Mouse (Mus musculus): ENCODE measurements around the gene Ism2. TPM values are rescaled to one million over a fixed set of nuclear protein-coding genes. Genes with fewer than 3 reads are reported as not detected.

Ism2 gene
- polyA plus RNA-seq, 1 experiment = 0.32 TPM

DNA sequence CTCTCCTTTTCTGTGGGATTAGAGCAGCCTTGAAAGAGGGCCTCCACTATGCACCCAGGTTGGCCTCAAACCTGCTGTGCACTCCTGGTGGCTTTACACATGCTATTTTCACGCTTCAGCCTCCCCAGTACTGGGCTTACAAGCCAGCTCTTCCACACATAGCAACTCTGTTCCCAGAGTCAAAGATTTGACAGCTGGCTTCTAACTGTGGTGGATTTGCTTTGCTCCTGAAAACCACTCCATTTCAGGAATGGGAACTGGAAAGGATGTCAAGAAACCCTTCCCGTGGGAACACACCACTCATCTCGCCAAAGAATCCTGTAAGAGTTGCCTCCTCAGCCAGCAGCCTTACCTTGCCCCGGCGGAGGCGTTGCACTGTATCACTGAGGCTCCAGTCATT is 45.6 kb downstream of the Ism2 start:
- WGBS = 96% methylated on average over 6 of the region's 6 CpGs
- DNase-seq (ENCODE audit: low read depth, low spot score) = no peak

DNA sequence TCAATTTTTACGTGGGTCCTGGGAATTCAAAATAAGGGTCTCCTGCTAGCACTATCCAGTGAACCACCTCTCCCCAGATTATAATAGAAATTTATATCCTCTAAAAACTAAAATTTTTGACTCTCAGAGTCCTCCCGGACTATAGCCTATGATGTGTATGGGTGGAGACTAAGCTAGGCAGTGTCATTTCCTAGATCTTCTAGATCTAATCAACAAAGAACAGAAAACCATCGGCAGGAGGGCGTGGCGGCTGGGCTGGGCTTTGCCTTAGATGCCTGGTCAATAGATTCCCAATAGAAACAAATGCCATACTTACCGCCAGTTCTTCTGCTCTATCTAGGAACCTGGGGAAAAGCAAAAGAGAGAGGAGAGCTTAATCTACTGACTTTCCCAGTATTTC is 49.3 kb downstream of the Ism2 start:
- no peak for DNase-seq (ENCODE audit: low read depth, low spot score)
- 79% methylated on average over 6 of the region's 6 CpGs for WGBS

DNA sequence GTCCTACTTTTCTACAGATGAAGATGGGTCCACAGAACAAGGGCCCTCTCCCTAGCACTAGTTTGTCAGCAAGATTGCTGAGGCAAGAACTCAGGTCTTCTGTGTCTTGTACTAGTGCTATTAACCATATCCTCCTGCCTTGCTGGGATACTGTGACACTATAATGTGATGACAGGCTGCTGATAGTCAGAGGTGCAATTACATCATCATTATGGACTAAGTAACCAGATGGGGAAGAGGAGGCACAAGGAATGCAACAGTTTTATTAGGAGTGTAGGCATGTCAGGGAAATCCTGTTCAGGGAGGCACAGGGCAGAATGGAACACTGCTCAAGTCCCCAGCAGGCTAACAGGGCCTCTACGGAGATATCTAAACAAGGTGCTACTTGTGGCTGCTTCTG is 60.9 kb downstream of the Ism2 start, which contains the start of gene Noxred1:
Noxred1 (minus strand) TSS at position 101 of the 400 bp plus-strand sequence.
- 97% methylated on average over 1 of the region's 1 CpGs for WGBS
- DNase-seq (ENCODE audit: low read depth, low spot score) = no peak

DNA sequence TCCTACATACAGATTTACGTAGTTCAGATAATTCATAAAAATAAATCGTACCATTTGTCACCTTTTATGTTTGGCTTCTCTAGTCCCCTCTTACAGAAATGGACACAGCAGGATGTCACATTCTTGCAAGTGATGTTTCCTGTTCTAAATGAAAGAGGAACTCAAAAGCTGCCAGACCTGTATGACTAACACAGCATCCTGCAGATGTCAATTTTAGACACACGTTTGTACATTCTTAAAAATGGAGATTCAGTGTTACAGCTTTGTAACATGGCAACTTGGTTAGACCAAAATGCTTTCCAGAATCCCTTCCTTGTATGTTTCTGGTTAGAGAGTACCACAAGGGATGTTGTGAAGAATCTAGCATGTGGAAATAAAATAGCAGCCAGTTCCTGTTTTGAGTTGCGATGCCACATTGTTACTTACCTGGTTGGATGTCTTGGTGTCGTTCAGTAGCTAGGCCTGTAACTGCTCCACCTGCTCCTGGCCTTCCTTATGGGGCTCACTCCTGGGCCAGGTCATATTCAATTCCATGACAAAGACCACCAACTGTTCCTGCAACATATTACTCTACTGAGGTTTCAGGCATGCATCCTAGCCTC is 62.5 kb downstream of the Ism2 start:
- no peak for DNase-seq (ENCODE audit: low read depth, low spot score)
- 85% methylated on average over 5 of the region's 5 CpGs for WGBS

DNA sequence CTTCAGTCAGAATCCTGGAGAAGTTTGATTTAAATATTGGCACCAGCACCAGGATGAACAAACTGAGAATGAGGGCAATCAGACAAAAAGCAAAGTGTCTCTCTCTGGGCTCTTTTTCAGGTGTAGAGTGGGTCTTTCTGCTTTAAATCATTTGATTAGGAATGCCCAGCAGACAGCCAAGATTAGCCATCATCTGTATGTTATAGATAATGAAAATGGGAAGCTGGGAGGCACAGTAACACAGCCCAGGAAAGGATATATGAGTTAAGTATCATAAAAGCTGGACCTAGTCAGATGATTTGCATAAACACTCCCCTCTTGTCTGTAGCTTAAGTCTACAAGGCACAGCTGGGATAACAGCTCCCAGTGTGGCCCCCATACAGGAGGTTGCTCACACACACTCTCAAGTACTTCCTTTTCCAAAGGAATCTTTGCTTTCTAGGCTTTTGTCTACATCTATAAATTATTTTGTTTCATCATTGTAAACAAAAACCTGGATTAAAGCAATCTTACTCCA is 69.1 kb downstream of the Ism2 start:
- no peak for DNase-seq (ENCODE audit: low read depth, low spot score)

DNA sequence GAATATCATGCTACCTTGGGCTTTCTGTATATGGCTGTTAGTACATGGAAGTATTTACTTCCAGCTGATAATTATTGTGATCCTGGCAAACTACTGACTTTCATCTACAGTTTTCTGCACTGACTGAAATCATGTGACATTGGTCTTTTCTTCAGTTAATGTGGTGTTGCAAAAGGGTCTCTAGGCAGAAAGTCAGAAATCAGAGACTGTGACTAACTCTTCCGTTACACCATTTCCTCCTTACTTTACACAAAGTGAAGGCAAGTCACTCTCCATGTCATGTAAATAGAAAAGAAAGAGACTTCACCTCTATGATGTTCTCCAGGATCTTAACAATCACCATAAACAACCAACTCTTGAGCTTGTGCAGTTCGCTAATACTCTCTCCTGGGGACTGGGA is 69.9 kb downstream of the Ism2 start:
- DNase-seq (ENCODE audit: low read depth, low spot score) = no peak
- WGBS = 80% methylated on average over 2 of the region's 2 CpGs

Other genes with a start within 250 kb of the Ism2 start
- gene Ngb, start 197.2 kb downstream of the Ism2 start, polyA plus RNA-seq (2012; rRNA removed) = 1.6 and 1.8 TPM in 2 replicates
- 47.6 and 57.2 TPM in 2 replicates for gene Gstz1, start 152.5 kb downstream of the Ism2 start, polyA plus RNA-seq (2012; rRNA removed)
- gene Pomt2, start 151.7 kb downstream of the Ism2 start, polyA plus RNA-seq (2012; rRNA removed) = 6.5 and 8.7 TPM in 2 replicates
- 0.07 TPM in 1 of 2 replicates, not detected in the other for gene Samd15, start 100.0 kb downstream of the Ism2 start, polyA plus RNA-seq (2012; rRNA removed)
- gene Tmed8, start 99.3 kb downstream of the Ism2 start, polyA plus RNA-seq (2012; rRNA removed) = 1.3 and 2.3 TPM in 2 replicates
- gene Noxred1, start 61.0 kb downstream of the Ism2 start, polyA plus RNA-seq (2012; rRNA removed) = 0.16 and 0.55 TPM in 2 replicates
- gene Vipas39, start 33.4 kb downstream of the Ism2 start, polyA plus RNA-seq (2012; rRNA removed) = 33.4 and 38.6 TPM in 2 replicates
- 55.9 and 60.9 TPM in 2 replicates for gene Ahsa1, start 33.2 kb downstream of the Ism2 start, polyA plus RNA-seq (2012; rRNA removed)
- 39.2 and 49.1 TPM in 2 replicates for gene Sptlc2, start 88.7 kb upstream of the Ism2 start, polyA plus RNA-seq (2012; rRNA removed)
- gene Slirp, start 144.2 kb upstream of the Ism2 start, polyA plus RNA-seq (2012; rRNA removed) = 21.4 and 21.7 TPM in 2 replicates
- gene Alkbh1, start 144.3 kb upstream of the Ism2 start, polyA plus RNA-seq (2012; rRNA removed) = 11.6 and 12.7 TPM in 2 replicates
- 8.9 and 9.9 TPM in 2 replicates for gene Snw1, start 172.6 kb upstream of the Ism2 start, polyA plus RNA-seq (2012; rRNA removed)
- gene Gm5788, start 195.0 kb upstream of the Ism2 start, polyA plus RNA-seq (2012; rRNA removed) = not detected in 2 replicates
- gene Gm8300, start 214.6 kb upstream of the Ism2 start, polyA plus RNA-seq (2012; rRNA removed) = not detected in 2 replicates

Data from large intestine, adult 2 months (tissue).